Mouse (Mus musculus) heart, adult 18-20 months (tissue): ENCODE measurements at regions not wholly inside any gene's neighbourhood (a gene's known extent, or its start where the extent isn't known, plus 50 kb on each side); places are given as distances from the start of the nearest gene placed in this dataset.

Experiments
- DNase-seq, 2 experiments: peaks; one replicate each; pipeline ENCODE4 v3.0.0; 2021 to 2022; ENCODE audit warnings: mixed read lengths in 1 of 2

DNA sequence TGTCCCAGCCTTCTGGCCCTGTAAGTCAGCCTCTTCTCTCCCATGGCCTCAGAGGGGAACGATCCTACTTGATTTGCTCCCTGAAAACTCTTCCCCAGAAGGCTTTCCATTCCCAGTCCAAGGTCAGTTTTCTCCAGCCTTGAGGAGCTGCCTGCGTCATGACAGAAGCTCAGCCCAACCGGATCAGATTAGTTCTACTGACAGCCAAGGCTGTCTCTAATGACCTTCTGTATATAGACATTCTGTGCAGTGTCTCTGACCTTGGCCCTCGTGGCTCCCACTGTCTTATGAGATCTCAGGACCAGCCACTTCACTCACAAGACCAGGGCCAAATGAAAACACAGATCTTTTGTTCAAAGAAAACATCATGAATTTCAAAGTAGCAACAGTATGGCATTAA is 166.6 kb upstream of the Cited2 start:
- no peak for DNase-seq

DNA sequence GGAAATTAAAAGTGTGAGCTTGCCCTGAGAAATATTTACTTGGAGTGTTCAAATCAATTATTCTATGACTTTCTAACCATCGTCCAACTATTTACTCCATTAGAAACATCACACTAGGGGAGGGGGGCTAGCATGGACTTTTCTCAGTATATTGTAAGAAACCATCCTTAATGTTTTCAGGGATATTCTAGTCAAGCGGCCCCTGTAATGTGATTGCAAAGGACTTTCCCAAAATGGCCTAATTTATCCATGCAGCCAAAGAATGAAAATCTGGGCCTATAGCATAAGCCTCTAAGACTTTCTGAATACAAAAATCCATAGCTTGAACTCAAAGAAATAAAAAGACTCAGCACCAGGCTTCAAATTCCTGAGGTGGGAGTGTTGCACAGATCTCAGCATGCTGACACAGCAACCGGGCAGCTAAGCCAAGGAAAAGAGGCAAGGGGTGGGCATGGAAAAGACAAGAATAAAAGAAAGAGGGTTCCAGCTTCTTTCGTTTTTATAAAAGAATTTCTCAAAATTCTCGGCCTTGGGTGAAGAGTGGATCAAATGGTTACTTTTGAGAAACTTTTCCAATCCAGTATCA is 163.6 kb upstream of the Cited2 start:
- no peak for DNase-seq

DNA sequence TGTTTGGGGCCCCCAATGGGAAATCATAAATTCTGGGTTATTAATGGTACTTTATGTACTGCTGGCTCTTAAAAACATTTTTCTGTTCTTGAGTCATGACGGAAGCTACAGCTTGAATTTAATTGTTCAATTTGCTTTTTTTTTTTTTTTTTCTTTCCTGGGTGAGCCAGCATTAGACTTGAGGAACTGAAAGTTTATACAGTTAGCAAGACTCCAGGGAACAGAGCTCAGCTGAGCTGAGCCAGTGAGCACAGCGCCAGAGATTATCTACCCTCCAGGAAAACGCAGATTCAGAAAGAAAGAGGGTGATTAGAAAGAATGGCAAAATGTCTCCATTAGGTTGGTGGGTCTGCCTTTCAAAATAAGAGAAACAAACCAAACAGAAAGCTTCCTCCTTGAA is 163.0 kb upstream of the Cited2 start:
- peak in 1 of 2 experiments; percentile 50 for DNase-seq

DNA sequence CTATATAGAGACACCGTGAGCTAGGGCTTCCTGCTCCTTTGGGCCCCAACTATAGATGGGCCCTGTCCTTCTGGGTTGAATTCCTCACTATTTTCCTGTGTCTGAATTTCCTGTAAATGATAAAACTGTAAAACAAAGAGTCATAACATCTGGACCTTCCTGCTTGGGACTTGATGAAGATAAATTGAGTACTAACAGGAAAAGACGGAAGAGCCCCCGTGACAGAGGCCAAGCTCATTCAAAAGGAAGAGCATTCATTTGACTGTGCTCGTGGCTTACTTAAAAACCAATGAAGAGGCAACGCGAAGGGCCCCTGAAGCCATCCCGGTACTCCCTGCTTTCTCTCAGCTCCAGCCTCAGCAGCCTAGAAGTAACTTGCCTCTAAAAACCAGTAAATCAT is 161.6 kb upstream of the Cited2 start:
- DNase-seq = no peak

DNA sequence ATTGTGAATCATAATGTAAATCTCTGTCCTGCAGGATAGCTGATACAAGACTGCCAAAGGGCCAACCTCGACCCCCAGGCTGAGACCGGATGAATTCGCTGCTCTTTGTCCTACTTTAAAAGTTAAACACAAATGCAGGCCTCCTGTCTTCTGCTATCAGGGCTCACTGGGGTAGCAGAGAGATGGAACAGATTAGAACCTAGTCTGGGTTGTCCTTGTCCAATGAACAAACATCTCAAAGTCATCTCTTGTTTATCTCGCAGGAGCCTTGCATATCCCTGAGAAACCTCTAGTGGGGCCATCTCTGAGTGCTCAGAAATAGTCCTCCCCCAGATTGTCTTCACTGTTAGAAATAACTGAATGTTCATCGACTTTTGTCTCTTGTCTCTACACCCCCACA is 161.0 kb upstream of the Cited2 start:
- DNase-seq = no peak

DNA sequence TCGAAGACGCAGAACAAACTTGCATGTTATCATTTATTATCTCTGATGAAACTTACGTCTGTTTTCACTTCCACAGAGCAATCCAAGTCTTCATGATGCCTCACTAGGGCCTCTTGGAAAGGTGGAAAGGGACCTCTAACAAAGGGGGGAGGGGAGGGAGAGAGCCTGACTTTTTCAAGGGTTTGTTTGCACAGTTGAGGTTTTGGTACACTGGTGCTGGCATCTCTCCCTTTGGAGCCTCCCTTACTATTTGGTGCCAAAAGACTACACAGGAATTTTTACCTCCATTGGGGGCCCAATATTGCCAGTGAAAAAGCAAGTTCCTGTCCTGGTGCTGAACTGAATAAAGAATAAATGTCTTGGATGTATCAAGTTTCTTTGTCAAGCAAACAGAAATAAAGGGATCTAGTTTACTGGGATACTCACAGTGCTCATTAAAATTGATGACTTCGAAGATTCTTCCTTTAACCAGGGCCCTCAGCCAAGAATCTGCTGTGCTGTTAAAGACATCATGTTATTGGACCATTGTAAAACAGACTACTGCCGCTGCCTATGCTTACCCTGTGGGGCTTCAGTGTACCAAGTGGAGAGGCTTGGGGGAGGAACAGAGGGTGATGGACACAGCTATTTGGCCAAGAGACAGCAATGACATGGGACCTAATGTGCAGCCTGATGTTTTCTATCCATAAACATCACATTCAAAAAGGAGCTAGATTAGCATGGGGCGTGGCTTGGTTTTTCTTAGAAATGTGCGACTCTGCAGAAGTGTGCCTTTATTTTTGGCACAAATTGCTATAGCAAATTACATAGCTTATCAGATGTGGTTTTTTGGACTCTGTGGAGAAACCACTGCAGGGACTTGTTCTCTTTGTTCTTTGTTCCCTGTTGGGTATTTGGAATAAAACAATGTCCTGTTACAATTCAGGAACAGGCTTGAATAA is 160.3 kb upstream of the Cited2 start:
- peak; percentile 34 to 41 for DNase-seq

DNA sequence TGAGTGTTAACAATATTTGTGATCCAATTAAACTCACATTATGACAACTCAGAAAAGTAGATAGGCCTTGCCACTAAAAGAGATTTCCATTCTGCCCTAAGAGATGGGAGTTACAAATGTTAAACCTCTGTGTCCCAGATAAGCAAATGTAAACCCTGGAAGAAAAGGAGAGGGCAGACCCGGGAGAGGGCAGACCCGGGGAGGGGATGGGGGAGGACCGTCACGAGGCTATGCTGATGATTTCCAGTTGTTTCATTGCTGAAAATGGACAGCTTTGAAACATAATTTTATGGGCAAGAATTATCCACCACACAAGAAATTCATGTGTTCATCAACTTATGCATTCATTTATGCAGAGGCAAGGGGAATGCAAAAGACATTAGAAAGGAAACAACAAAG is 159.7 kb upstream of the Cited2 start:
- DNase-seq = no peak

DNA sequence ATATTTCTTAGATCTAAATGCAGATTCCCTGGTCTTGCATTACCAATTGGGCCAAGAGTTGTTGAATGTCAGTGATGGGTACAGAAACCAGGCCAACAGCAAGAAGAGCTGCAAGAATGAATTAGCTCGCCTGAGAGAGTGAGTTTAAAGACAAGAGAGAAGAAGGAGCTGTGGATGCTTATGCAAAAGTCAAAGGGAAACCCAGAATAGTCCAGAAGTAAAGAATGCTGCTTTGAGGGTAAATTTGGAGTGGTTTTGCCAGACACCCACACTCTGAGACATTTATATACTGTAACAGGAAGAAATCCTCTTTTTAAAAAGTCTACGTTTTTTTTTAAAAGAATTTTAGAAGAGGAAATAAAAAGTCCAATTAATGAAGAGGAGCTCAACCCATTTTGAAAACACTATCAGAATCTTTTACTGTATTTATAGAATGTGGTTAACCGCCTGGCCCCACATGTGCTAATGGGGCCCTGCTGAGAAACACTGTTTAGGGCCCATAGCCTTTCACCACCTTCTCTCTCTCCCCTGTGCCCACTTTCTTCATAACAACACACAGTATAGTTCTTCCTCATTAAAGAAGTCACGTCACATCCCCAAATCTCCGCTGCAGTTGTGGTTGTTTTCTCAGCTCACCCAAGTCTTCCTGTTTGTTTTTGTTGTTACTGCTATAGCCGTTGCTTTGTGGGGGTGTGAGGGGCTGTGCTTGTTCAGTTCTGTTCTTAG is 158.0 kb upstream of the Cited2 start:
- DNase-seq = no peak

DNA sequence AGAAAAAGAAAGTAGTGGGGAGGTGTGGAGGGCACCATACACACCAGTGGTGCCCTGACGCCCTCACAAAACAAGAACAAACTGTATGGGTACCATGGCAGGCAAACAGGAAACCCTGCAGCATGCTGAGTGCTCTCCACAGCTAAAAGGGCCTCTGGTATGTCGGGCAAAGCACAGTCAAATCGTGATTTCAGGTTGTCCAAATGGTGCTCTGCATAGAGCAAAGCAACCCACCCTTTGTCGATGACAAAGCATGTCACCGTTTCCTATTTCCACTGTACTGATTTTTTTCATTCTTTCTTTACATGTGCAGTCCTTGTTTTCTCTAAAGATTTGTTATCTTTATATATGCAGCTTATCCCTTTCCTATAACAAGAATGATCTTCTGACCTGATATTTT is 156.0 kb upstream of the Cited2 start:
- DNase-seq = no peak

DNA sequence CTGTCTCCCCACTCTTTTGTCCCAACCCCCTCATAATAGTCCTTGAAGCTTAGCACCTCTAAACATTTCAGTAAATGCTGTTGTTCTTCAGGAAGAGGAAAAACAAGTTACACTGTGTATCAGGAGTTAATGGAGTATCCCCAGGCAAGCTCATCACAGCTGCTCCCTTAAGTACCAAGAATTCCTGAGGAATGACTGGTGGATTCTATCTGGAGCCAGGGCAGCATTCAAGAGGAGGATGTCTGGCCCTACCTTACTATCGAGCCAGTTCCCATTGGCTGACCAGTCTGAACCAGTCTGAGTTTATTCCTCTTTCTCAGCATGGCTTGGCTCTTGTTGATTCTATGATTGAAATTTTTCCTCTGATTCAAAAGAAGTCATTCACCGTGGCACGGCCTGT is 155.4 kb upstream of the Cited2 start:
- no peak for DNase-seq

DNA sequence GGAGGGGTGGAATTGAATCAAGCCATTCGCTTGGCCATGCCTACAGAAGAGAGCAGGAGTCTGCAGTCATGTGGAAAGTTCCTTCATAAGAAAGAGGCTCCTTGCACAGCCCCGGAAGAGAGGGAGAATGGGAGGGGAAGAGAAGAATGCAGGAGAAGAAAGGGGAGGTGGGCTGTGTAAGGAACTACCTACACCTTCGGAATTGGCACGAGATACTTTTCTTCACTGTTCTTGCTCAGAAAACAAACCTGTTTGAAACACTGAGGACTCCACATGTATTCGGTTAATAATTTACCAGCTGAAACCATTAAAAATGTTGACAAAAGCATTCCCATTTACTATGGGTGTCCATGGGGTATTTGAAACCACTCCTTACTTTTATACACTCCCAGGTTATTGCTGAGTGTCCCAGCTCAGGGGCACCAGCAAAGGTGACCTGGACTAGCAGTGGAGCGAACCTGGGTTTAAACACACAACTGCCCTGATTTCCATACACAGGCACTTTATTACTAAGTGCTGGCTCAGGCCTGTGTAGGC is 153.4 kb upstream of the Cited2 start:
- no peak for DNase-seq

DNA sequence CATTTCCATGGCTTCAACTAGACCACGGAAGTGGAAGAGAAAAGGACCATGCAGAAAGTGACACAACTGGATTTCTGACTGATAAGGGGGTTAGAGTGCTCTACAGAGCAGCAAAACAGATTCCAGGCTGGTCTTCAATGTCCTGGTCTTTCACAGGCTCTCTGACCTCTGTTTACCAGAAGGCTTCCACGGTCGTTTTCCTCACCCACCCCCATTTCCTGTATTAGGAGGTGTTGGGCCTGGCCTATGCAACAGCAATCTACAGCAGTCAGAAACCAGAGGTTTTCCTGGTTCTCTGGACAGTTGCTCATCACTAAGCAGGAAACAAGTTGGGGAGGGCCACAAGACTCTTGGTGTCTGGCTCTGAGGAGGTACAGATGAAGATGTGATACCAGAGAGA is 148.1 kb upstream of the Cited2 start:
- DNase-seq = no peak

DNA sequence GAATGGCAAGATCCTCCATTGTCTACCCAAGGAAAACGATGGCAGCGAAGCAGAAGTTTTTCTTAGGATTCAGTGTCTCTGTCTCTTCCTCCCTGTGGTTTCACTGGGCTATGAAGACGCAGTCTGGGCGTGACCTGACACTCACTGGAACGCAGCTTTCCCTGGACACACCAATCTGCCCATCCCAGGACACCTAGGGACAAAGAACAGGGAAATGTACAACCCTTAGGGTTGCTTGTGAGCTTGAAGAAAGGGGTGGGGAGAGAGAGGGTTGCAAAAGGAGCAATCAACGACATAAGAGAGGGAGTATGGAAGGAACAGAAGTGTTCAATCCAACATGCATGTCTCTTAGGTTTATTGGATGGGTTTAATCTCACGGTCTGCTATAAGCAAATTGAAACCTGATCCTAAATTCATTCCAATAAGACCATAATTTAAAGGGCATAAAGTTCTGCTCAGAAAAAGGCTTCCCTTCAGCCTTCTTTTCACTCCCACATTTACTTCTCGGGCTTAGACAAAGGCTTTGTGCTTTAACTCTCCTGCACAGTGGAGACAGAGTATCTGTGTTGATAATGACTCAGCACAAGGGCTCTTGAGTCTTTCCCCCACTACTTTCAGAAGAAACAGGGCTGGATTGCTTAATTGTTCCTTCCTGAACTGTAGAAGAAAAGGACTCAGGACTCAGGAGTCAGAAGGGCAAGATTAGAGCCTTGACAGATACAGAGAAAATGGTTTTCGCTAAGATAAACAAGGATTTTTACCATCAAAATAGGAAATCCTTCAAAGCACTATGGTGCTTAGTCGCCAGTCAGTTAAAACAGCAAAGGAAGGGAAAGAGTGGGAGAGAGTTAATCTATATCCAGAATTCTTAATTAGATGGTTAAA is 147.3 kb upstream of the Cited2 start:
- DNase-seq = peak; percentile 27 to 42

DNA sequence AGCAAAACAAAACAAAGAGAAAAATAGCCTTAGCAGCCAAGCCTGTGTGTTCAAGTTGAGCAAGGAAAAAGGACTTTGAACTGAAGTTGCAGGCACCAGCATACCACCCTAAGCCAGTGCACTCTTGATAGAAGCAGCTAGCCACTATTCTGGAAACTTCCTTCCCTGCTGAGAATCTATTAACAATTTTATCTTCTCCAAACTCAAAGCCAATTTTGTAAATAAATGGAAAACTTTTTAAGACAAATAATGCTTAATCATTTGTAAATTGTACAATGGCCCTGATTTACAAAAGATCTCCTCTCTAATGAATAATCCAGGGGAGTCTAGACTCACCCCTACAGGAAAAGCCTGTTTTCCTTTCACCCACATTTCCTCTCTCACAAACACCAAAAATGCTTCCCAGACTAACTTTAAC is 146.7 kb upstream of the Cited2 start:
- no peak for DNase-seq

DNA sequence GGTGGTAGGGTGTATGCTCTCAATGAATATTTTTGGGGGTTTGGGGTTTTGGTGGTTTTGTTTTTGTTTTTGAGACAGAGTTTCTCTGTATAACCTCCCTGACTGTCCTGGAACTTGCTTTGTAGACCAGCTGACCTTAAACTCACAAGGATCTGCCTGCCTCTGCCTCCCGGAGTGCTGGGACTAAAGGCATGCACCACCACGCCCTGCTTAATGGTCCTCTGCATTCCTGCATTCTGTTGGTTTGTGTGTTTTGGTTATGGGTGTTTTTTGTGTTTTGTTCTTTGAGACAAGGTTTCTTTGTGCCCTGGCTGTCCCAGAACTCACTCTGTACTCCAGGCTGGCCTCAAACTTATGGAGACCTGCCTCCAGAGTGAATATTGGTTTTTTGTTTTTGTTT is 143.6 kb upstream of the Cited2 start:
- no peak for DNase-seq

DNA sequence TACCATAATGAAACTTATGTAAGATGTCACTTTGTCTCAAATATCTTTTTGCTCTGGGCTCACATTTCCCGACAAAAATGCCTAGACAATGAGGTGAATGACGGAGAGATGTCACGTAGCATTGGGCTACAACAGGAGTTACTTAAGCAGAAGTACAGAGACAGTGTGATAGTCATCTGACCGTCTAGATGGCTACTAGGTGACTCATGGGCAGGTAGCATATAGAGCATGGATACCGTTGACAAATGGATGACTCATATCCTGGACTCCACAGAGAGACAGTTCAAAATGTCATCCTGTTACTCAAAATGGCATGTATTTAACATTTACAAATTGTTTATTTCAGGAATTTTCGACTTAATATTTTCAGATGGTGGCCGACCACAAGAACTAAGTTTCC is 138.2 kb upstream of the Cited2 start:
- DNase-seq = no peak

DNA sequence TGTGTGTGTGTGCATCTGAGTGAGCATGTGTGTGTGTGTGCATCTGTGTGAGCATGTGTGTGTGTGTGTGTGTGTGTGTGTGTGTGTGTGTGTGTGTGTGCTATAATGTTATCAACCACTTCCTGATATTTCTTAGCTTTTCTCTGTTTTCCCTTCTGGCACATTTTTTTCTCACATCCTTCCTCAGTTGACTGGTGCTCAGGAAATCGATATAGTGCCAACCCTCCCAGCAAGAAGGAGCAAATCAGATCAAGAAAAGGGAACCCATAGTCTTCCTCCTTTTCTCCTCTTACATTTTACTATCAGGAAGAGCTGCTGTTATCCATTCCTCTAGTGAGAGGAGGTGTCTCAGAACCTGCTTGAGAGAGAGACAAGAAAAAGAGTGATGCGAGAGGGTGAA is 136.1 kb upstream of the Cited2 start:
- no peak for DNase-seq

DNA sequence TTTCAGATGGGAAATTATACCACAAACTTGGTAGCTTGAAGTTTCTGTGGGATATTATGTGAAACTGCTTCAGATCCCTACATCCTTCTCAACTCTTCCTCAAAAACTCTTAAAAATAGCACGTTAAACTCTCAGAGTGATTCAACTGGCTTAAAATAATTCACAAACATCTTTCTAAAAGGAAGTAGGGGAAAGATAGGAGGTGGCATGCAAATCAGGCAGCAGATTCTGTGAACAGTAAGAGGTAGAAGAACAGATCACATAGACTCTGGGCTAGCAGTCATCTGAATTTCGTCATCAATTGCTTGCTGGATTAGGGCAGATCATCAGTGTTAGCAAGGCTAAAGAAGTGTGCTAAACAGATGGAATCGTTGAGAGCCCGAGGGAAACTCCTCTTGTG is 133.9 kb upstream of the Cited2 start:
- no peak for DNase-seq

DNA sequence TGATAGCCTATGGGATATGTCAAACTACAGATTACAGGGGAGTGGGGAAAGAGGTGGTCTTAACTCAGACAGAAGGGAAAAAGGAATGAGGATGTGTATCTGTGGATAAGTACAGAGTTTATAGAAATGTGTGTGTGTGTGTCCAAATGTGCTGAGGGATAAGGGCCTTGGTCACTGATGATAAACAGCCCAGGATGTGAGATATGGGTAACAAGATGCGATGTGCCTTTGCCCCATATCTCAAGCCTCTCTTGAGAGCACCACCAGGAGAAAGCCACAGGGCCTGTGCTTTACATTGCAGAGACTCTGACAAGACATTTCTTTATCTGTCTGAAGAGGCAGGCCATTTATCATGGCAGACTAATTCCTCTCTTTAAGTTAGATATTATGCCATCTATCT is 132.8 kb upstream of the Cited2 start:
- DNase-seq = no peak

DNA sequence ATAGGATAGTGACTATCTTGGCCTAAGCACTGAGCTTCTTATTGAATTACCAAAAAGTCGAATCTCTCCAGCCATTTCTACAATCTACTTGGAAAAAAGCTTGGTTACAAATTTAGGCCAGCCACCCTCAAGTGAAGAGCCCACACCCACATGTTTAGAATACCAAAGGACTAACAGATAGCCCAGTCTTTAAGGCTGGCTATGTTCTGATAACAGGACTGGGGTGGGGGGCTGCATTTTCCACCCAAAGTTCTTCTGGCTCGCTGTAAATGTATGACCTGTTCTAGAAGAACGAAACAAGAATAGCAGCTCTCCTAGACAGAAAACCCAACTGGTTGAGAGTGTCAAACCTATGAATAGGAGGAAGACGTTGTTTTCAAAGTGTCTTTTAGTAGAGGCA is 130.6 kb upstream of the Cited2 start:
- no peak for DNase-seq

DNA sequence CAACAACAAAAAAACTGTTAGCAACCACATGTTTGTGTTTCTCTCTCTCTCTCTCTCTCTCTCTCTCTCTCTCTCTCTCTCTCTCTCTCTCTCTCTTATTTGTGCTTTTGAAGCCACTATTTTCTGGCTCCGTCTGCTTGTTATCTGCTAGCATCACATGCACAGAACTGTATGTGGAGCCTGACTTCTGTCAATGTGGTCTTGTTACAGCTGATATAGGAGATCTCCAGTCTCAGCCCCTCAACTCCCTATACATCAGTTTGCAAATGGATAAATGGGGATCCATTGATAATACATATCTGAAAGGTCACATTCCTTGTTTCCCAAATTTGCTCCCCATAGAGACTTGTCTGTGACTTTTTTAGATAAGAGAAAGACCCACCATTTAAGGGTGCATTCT is 126.9 kb upstream of the Cited2 start:
- DNase-seq = no peak

DNA sequence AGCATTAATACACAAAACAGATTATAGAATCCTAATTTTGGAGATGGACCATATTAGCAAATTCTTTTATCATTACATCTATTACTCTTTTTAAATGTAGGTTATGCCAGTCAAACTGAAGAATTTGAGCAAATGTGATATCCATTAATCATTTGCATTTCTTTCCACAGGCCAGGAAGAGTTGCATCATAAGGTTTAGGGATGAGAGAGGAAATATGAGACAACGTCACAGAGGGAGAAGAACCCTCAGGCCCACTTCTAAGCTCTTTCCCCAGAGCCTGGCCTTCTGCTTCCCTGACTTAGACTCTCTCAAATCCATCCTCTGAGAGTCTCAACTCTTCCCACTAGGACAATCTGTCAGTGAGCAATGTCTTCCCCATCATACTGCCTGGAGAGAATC is 126.3 kb upstream of the Cited2 start:
- DNase-seq = no peak
